Mouse (Mus musculus) c-Kit-positive CD71-positive TER-119-positive erythroid progenitor cells, embryonic 14.5 days (primary cell): ENCODE measurements at regions not wholly inside any gene's neighbourhood (a gene's known extent, or its start where the extent isn't known, plus 50 kb on each side); places are given as distances from the start of the nearest gene placed in this dataset.
"Not testable (repeated sequence)": the region's sequence is repeated elsewhere in the genome, so short reads cannot be mapped to it uniquely, and the experiment has no call there.

Experiments used
- DNase-seq: peaks from one replicate; pipeline ENCODE4 v3.0.0-alpha.2; 2013; ENCODE audit warnings: low spot score

DNA sequence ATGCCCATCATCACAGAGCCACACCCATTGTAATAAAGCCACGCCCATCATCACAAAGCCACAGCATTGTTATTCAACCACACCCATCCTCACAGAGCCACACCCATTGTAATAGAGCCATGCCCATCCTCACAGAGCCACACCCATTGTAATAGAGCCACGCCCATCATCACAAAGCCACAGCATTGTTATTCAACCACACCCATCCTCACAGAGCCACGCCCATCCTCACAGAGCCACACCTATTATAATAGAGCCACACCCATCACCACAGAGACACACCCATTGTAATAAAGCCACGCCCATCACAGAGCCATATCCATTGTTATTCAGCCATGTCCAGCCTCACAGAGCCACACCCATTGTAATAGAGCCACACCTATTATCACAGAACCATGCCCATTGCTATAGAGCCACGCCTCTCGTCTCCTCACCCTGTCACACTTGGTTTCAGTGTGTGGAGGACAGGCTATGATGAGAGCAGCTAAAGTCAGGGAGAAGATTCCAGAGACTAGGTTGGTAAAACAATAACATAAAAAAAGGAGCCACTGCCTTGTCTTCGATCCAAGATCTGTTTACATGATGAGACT is 85.6 kb downstream of the Gxylt1 start:
- no peak for DNase-seq

GRCm38 (mm10) chr15:93176221-93176620 is 98.8 kb downstream of the Gxylt1 start:
- DNase-seq: no peak

- no peak for DNase-seq
Measured at GRCm38 (mm10) chr15:93168784-93169183, 106.2 kb downstream of the Gxylt1 start.

DNA sequence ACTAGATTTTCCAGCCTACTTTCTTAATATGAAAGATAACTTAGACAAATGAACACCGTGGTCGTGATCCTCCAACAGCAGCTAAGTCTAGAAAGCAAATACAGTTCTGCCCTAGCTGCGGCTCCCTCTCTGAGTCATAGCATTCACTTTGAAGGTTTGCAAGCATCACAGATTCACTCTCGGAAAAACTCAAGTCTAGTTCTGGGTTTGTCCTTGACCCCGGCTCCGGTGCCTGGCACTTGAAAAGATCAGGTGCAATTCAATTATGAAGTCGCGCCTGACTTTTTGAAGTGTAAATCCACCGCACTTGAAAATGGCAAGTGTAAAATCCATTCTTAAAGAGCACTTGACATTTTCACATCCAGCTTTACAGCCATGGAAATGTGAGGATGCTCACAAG is 107.5 kb downstream of the Gxylt1 start:
- no peak for DNase-seq

GRCm38 (mm10) chr15:93161924-93162910 is 112.8 kb downstream of the Gxylt1 start:
- no peak for DNase-seq

DNA sequence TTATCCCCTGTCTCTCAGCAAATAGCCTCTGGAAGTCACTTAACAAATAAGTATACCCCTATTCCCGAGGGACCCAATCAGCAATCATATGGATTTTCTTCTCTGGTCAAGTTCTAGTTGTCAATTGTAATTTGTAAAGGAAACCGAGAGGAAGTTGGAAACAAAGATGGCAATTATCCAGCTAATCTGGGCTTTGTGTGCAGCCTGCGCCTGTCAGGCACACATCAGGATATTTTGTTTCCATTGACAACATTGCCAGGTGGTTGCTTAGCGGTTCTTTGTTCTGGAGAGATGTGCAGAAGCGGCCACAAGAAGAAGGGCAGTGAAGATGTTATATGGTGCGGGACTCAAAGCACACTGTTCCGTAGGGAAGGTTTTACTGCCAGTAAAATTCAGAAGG is 113.7 kb downstream of the Gxylt1 start:
- DNase-seq: no peak

DNA sequence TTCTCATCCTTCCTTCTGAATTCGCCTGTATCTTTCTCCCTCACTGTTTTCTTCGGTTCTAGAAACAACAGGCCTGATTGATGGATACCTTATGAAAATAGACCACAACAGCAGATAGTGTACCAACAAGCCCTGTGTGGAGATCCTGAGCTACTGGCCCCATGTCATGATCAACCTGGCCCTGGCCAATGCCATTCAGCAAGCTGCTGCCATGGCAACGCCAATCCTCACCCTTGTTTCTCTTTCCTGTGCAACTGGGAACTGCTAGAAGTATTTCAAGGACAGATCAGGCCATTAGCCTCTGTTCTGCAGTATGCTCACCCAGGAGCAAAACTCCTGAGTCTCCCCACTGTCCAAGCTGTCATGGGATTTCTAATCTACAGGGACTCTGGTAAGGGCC is 119.2 kb downstream of the Gxylt1 start:
- no peak for DNase-seq

GRCm38 (mm10) chr15:93154022-93154421 is 121.0 kb downstream of the Gxylt1 start:
- no peak for DNase-seq

- no peak for DNase-seq
Measured at GRCm38 (mm10) chr15:93144899-93145298, 130.1 kb downstream of the Gxylt1 start.

- no peak for DNase-seq
Measured at GRCm38 (mm10) chr15:93144264-93144663, 130.7 kb downstream of the Gxylt1 start.

DNA sequence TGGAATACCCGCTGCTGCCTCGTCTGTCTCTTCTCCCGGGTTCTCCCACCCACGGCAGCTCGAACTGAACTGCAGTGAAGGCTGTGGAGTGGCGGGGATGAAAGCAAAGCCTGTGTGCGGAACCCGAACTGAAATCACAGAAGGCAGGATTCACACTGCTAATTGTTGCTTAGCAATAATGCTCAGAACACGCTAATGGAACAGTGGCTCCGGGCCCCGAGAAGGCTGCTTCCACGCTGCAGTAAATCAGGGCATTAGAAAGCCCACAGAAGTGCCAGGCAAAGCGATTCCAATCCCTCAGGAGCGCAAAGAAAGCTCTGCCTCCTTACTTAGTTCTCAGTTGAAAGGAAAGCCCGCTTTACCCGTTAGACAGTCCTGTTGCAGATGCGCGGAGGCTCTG is 141.6 kb downstream of the Gxylt1 start:
- no peak for DNase-seq

- DNase-seq: no peak
Measured at GRCm38 (mm10) chr15:93131056-93131455, 143.9 kb downstream of the Gxylt1 start.

- no peak for DNase-seq
Measured at GRCm38 (mm10) chr15:93125261-93125660, 149.7 kb downstream of the Gxylt1 start.

DNA sequence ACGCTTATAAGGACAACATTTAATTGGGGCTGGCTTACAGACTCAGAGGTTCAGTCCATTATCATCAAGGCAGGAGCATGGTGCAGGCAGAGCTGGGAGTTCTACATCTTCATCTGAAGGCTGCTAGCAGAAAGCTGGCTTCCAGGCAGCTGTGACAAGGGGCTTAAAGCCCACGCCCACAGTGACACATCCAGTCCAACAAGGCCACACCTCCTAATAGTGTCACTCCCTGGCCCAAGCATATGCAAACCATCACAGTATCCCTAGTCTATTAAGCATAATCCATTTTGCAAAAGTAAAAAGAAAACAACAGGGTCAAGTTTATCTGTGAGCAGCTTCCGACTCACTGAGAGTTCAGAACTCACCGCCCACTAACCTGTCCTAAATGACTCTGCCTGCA is 153.8 kb downstream of the Gxylt1 start:
- no peak for DNase-seq

GRCm38 (mm10) chr15:93117806-93118205 is 157.2 kb downstream of the Gxylt1 start:
- DNase-seq: not testable (repeated sequence)

DNA sequence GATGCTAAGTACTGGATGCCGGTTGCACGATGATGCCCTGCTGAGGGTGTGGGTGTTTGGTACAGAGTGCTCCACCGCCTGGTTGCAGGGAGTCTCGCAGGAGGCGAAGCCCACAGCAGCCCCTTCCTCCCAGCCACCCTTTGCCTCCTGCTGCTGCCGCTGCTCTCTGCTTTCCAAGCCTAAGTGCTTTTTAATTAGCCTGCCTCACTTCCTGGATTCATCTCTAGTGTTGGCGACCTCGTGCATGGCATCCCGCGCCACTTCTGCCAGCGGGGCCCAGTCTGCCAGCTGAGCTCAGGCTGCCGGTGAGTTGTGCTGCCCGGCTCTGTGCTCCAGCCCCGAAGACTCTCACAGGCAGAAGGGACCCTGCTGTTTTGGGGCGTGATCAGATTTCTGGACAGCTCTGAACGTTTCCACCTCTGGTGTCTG is 159.3 kb downstream of the Gxylt1 start:
- no peak for DNase-seq

DNA sequence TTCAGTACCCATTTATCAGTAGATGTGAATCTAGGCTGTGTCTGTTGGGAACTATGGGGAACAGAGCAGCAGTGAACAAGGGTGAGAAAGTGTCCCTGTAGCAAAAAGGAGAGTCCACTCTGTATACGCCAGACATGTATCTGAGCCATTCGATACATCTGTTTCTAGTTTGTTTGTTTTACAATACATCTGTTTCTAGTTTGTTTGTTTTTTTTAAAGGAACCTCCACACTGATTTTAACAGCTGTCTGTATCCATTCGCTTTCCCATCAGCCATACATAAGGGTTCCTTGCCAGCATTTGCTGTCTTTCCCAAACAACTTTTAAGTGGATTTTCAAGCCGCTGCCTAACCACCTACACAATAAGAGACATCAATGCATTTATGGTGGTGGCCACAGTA is 170.0 kb downstream of the Gxylt1 start:
- no peak for DNase-seq

DNA sequence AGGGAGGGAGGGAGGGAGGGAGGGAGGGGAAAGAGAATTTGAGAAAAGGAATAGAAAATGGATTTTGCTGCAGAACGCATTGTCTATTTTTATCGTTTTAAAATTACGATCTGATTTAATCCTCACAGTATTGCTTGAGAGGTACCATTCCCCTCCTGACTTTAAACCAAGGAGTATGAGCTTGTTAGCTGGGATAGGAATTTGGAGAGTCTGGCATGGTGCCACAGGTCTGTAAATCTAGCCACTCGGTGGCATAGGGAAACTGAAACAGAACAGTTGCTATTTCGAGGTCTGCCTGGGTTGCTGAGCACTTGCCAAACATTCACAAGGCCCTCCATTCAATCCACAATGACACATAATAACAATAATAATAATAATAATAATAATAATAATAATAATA is 171.6 kb downstream of the Gxylt1 start:
- no peak for DNase-seq

GRCm38 (mm10) chr15:93101881-93102280 is 173.1 kb downstream of the Gxylt1 start:
- DNase-seq: no peak

- no peak for DNase-seq
Measured at GRCm38 (mm10) chr15:93100837-93101236, 174.1 kb downstream of the Gxylt1 start.

DNA sequence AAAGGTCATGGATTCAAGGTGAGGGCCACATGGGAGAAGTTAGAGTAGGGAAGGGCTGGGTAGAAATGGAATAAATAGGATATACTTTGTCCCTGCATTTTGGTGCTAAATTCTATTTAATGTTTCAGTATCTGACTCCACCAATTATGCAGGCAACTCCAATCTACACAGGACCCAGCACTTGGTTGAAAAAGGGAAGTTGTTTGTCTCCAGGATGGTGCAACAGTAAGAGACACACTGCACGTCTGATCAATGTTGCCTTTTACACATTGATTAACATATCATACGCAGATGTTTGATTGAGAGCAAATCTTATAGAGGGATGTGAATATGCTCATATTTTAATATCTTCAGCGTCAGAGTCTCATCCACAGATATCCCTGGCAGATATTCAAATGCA is 175.1 kb downstream of the Gxylt1 start:
- no peak for DNase-seq

GRCm38 (mm10) chr15:93096335-93096734 is 178.6 kb downstream of the Gxylt1 start:
- DNase-seq: no peak

- DNase-seq: no peak
Measured at GRCm38 (mm10) chr15:93095224-93095623, 179.8 kb downstream of the Gxylt1 start.
